Mouse (Mus musculus) left cerebral cortex, adult 2 months (tissue): ENCODE data around the gene Ints3. TPM values are rescaled to one million over a fixed set of nuclear protein-coding genes. Genes with fewer than 3 reads are reported as not detected.
A peak's percentile ranks its signal among the peaks of the same experiment; 100 is the strongest.

ENCODE experiments used
- DNase-seq, 2 experiments: peaks; one replicate each; pipeline ENCODE4 v3.0.0; 2021 to 2022; ENCODE audit warnings: low spot score in 2 of 2, mixed read lengths in 1 of 2; ENCODE audit errors: extremely low spot score in 1 of 2
- H3K27ac ChIP-seq: fragments of 200-600 bp; 2 replicates; pipeline ENCODE4 v1.8.1; 2022
- H3K4me3 ChIP-seq: fragments of 200-600 bp; 2 replicates; pipeline ENCODE4 v1.8.1; 2022
- CTCF ChIP-seq: fragments of 200-600 bp; IDR thresholded peaks from 2 replicates; pipeline ENCODE4 v1.8.1; 2022; ENCODE audit warnings: antibody characterized with exemption, mild to moderate bottlenecking, moderate library complexity
- intact Hi-C: fragments of 180-260 bp; cut with DNase I; formaldehyde crosslinking; loops from one replicate; pipeline ENCODE4 v1.15.1; 2025
- total RNA-seq, 2 experiments: library from RNA; stranded (reverse); gene quantifications; 2 replicates each; pipeline ENCODE4 v1.2.3; 2021

Gene Ints3
- total RNA-seq, 2 experiments from 2014 or later = 62.1 to 65.7 TPM

DNA sequence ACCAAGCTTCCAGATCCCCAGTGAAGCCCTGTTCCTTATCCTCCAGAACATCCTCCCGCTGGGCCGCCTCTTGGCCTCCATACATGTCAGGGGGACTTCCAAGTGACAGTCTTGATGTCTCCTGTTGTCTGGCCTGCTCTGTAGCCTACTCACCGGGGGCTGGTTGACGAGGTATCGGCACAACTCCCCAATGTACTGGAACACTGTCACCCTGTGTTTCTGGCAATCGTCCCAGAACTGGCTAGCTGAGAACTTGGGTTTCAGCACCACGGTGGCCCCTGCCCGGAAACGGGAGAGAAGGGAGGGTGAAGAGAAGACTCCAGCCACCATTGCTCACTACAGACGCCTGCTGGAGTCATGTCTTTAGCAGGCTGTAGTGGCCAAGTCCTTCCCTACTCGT, 45.9 kb downstream of the Ints3 start:
- Histone ChIP-seq H3K27ac (no peak overlapping the region), H3K4me3 (no peak overlapping the region)
- DNase-seq = no peak
- TF ChIP-seq CTCF = no peak
- intact Hi-C loops = loop anchor here (5.0 kb wide), 1 partner anchor 870 kb away; no protein-coding TSS in a partner anchor

DNA sequence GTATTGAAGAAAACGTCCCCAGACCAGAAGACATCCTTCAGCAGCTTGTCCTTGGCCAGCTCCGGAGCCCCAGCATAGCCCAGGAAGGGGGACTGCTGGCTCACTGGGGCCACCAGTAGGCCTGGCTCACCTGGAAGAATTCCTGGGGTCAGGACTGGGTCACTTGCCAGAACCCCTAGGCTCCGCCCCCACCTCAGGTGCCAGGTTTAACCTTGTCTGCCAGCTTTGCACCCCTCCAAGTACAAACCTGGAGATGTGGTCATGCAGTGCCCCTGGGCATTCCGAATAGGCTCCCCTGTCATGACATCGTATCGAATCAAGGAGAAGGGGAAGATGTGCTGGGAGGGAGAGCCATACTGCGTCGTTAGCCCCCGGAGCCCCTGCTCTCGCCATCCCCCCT, 46.6 kb downstream of the Ints3 start:
- Histone ChIP-seq H3K27ac (no peak overlapping the region), H3K4me3 (no peak overlapping the region)
- no peak for DNase-seq
- intact Hi-C loops = loop anchor here (5.0 kb wide), 1 partner anchor 870 kb away; no protein-coding TSS in a partner anchor
- TF ChIP-seq CTCF = no peak

DNA sequence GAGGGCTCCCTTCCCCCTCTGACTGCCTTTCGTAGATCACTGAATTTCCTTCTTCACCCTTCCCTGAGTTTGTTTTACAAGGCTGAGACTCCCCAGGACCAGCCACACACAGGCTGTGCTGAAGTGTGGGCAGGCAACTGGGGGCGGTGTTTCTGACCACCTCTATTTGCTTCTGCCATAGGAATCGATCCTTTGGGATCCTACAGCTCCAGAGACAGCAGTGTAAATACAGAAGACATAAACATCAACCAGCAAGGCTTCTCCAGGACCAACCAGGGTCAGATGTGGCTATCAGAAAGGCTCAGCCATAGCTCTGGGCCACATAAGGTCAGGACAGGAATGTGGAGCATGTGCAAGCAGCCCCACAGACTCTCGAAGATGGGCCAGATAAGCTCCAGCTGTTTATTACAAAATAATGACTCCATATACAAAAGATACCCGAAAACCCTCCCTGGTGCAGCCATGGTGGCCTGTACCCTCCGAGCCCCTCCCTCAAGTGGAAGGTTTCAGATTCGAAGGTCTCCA, 48.5 kb downstream of the Ints3 start:
- no peak overlapping the region for H3K27ac ChIP-seq
- no peak for DNase-seq
- TF ChIP-seq CTCF = no peak
- no peak overlapping the region for H3K4me3 ChIP-seq
- intact Hi-C loops = loop anchor here (5.0 kb wide), 1 partner anchor 868 kb away; no protein-coding TSS in a partner anchor

DNA sequence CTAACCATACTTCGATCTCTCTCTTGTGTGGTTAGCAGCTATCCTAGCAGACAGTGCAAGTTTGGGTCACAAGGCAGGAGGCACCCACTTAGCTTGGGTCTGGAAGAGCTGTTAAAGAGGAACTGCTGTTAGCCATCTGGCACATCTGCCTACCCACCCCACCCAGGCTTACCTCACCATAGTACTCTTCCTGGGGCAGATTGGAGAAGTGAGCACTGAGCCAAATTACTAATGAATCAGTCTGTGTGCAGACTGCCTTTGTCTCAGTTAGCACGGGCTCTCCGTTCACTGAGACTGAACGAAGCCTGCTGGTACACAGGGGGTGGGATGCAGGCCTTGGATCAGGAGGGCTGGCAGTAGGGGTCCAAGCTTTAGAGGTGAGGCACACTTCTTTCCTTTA, 49.7 kb downstream of the Ints3 start:
- TF ChIP-seq CTCF = no peak
- H3K4me3 ChIP-seq = no peak overlapping the region
- no peak overlapping the region for H3K27ac ChIP-seq
- intact Hi-C loops = no loop called here
- no peak for DNase-seq

DNA sequence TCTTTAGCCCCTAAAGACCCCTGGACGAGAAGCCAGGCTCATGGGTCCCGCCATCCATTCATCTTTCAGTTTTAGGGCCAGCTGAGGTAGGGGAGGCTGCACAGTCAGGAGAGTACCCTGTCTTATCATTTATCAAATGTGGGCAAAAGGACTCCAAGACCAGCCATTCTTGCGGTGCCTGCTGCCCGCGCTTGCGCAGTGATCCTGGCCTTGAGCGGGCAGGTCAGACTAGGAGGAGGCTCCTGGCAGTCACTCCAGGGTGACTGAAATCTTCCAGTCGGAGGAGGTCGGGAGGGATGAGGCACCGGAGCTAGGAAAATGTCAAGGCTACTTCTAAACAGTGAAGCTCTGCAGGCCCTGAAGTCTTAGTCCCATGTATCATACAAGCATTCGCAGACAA, 51.7 kb downstream of the Ints3 start:
- TF ChIP-seq CTCF = no peak
- intact Hi-C loops = no loop called here
- Histone ChIP-seq H3K4me3 (no peak overlapping the region), H3K27ac (no peak overlapping the region)
- no peak for DNase-seq

DNA sequence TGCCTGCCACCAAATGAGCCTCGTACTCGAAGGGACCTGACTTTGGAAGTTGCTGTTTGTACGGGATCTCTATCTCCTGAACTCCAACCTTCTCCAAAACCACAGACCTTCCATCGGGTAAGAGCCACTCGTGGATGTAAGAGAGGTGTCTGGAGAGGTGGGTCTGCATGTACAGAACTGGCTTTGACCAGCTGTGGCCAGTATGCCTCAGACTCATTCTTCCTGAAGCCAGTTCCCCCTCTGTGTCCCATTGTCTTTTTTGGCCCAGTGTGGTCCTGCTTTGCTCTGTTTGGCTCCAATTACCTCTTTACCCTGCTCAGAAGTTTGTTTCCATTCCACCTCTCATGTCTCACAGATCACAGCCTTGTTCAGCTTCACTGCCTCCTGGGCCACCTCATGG, 54.9 kb downstream of the Ints3 start:
- intact Hi-C loops = no loop called here
- TF ChIP-seq CTCF = no peak
- Histone ChIP-seq H3K27ac (no peak overlapping the region), H3K4me3 (no peak overlapping the region)
- DNase-seq = no peak

DNA sequence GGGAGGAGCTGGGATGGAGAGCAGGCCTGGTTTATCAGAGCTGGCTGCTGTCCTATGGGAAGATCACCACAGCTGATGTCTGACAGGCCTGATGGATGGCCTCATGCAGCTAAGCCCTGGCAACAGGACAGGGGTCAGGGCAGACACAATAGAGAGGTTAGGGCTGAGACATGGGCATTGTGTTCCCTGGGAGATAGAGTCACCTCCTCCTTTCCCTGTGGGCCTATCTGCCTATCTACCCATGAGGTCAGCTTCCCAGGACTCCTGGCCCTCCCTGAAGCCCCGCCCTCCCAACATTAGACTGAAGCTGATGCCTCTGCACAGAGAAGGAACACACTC, 57.2 kb downstream of the Ints3 start:
- Histone ChIP-seq H3K4me3 (no peak overlapping the region), H3K27ac (no peak overlapping the region)
- intact Hi-C loops = no loop called here
- TF ChIP-seq CTCF = no peak
- DNase-seq = no peak

DNA sequence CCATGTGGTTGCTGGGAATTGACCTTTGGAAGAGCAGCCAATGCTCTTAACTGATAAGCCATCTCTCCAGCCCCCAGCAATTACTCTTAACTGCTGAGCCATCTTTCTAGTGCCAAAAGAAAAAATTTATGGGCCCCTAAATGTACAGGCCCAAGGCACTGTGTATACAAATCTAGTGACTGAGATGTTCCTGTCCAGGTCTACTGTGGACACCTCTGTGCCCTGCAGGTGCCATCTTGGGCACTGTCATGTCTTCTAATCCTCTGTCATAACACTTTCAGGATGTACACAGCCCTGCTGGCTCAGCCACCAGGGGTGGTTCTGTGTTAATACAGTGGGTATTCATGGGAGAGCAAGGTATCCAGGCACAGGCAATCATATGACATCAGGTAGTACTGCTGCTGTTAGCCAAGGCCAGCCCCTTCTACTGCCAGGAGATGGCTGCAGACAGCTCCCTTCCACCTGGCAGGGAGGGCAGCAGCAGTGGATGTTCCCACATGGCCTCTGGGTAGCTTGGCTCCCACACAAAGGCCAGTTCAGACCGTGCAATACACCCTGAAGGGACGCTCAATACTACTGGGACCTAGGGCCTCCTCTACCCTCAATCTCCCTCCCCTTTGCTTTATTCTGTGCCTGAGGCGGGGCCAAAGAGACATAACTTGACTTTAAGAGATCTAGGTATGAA, 57.7 kb downstream of the Ints3 start:
- intact Hi-C loops = no loop called here
- Histone ChIP-seq H3K4me3 (no peak overlapping the region), H3K27ac (no peak overlapping the region)
- TF ChIP-seq CTCF = no peak
- DNase-seq = no peak

DNA sequence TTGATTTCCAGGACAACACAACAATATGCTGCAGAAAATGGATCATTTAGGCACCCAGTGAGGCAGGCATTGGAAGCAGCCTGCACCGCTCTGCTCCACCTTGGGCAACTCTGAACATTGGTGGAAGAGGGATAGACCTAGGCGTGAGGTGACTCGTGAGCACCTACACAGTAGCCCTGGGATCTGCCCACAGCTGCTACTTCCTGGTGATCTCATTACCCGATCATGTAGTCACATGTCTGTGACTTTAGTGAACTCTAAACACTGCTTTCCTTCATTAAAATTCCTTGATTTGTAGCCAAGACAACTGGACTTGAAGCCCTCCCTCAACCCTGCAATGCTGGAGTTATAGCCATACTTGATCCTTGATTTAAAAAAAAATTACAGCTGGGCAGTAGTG, 59.1 kb downstream of the Ints3 start:
- DNase-seq = no peak
- H3K4me3 ChIP-seq = no peak overlapping the region
- H3K27ac ChIP-seq = no peak overlapping the region
- no peak for TF ChIP-seq CTCF
- intact Hi-C loops = loop anchor here (5.0 kb wide), 1 partner anchor 82 kb away; the partner anchor contains the start of gene Gatad2b

DNA sequence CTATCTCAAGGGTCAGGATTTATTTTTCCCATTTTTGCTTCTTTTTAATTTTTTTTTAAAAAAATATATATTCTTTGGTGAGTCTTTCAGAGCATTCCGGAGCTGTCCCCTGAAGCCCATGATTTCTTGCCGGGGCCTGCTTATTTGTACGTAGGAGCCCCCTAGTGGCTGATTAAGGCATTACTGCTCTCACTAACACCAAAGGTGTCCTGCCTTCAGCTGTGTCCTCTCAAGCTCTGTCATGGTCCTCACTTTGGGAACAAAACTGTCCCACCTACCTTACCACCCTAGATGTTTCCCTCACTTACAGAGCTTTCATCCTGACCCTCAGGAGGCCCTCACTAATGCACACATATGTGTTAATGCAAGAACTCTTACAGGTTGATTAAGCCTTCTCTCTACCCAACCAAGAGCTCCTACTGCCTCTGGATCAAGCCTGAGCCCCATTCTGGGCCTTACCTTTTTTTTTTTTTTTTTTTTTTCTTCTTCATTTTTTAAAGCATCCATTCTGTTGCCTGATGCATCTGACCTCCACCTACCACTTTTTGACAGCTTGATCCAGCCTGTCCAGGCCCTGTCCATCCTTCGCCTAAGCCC, 59.9 kb downstream of the Ints3 start:
- DNase-seq = peak; percentile 77 to 80
- peak; percentile 94 for TF ChIP-seq CTCF
- Histone ChIP-seq H3K4me3 (no peak overlapping the region), H3K27ac (no peak overlapping the region)
- intact Hi-C loops = loop anchor here (1.0 to 5.0 kb wide), 4 partner anchors 81 to 157 kb away; partner anchors contain the start of genes Dennd4b and Gatad2b

DNA sequence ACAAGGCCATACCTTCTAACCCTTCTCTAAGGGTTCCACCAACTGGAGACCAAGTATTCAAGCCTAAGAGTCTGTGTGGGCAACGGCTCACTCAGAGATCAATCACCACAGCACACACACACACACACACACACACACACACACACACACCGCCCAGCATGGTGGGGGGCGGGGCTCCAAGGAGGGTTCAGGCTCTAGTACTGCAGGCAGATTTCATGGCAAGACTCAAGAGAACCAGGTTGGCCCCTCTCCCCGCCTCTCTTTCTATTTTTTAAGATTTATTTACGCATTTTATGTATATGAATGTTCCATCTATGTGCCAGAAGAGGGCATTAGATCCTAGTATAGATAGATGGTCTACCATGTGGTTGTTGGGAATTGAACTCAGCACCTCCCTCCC, 60.6 kb downstream of the Ints3 start:
- no peak for TF ChIP-seq CTCF
- no peak overlapping the region for H3K4me3 ChIP-seq
- no peak overlapping the region for H3K27ac ChIP-seq
- no peak for DNase-seq
- intact Hi-C loops = loop anchor here (1.0 to 5.0 kb wide), 4 partner anchors 81 to 157 kb away; partner anchors contain the start of genes Dennd4b and Gatad2b

DNA sequence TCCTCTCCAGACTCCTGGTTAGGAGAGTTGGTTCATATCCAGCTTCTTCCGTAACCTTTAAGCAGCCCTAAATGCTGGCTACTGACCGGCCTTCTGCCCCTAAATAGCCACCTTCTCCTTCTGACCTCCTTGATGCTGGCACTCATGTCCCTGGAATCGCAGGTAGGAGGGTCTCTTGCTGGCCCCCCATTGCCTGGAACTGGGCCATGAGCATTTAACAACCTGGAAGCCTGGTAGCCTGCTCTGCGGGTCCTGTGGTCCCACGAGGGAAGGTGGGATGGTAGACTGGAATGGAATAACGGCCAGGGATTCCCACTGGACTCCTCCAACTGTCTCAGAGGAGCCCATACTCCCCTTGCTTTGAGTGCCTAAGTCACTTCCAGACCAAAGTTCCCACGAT, 61.6 kb downstream of the Ints3 start:
- no peak for DNase-seq

More for the DNA sequence above, 61.6 kb downstream of the Ints3 start:
- intact Hi-C loops = loop anchor here (2.0 to 5.0 kb wide), 3 partner anchors 80 to 151 kb away; partner anchors contain the start of genes Dennd4b and Gatad2b
- Histone ChIP-seq H3K4me3 (no peak overlapping the region), H3K27ac (no peak overlapping the region)
- no peak for TF ChIP-seq CTCF
